Mouse (Mus musculus): ENCODE data around the gene Ccdc78. TPM values are rescaled to one million over a fixed set of nuclear protein-coding genes. Genes with fewer than 3 reads are reported as not detected.

Ccdc78 gene
- polyA plus RNA-seq, 1 experiment from 2014 or later = 0.17 TPM

GRCm38 (mm10) chr17:25839455-25840235 is 53.3 kb downstream of the Ccdc78 start:
- H3K4me1 ChIP-seq = peaks cover 74% of the 10 kb centered on the region
- no peak overlapping the region; the same call in 1 of the 2 replicates for H3K9ac ChIP-seq
- H3K4me2 ChIP-seq = no peak overlapping the region
- H3K36me3 ChIP-seq = peaks cover 72% of the 10 kb centered on the region
- peak overlapping the region; percentile 48 for H3K27ac ChIP-seq
- no peaks in the 10 kb centered on the region for H3K27me3 ChIP-seq (replicated peaks)
- no peaks in the 10 kb centered on the region for H3K9me3 ChIP-seq (replicated peaks)
- ATAC-seq = no peak
- 79% methylated on average over 14 of the region's 14 CpGs for WGBS (ENCODE audit: insufficient replicate concordance)
- no peak overlapping the region for H3K4me3 ChIP-seq

Small RNA genes lying within 50 kb of the gene (microRNA-seq; reads per million reads assigned to microRNA genes)
- gene Gm25083 (not detected), gene Mir3082 (not detected), gene Mir6966 (not detected)

Other genes with a start within 250 kb of the Ccdc78 start
- gene Sox8, start 215.9 kb upstream of the Ccdc78 start, polyA plus RNA-seq (2016; fragmentation: Nextera tagmentation; extraction: Ambion mirVana) = 0.52 and 0.65 TPM in 2 replicates
- 14.4 and 15.0 TPM in 2 replicates for gene Lmf1, start 207.5 kb upstream of the Ccdc78 start, polyA plus RNA-seq (2016; fragmentation: Nextera tagmentation; extraction: Ambion mirVana)
- 1.2 and 1.4 TPM in 2 replicates for gene Gng13, start 69.4 kb upstream of the Ccdc78 start, polyA plus RNA-seq (2016; fragmentation: Nextera tagmentation; extraction: Ambion mirVana)
- 33.3 and 37.6 TPM in 2 replicates for gene Chtf18, start 59.2 kb upstream of the Ccdc78 start, polyA plus RNA-seq (2016; fragmentation: Nextera tagmentation; extraction: Ambion mirVana)
- 8.8 and 10.3 TPM in 2 replicates for gene Rpusd1, start 58.9 kb upstream of the Ccdc78 start, polyA plus RNA-seq (2016; fragmentation: Nextera tagmentation; extraction: Ambion mirVana)
- gene Mslnl, start 50.5 kb upstream of the Ccdc78 start, polyA plus RNA-seq (2016; fragmentation: Nextera tagmentation; extraction: Ambion mirVana) = not detected in 2 replicates
- 0.26 and 0.30 TPM in 2 replicates for gene Msln, start 32.2 kb upstream of the Ccdc78 start, polyA plus RNA-seq (2016; fragmentation: Nextera tagmentation; extraction: Ambion mirVana)
- gene Narfl, start 12.8 kb upstream of the Ccdc78 start, polyA plus RNA-seq (2016; fragmentation: Nextera tagmentation; extraction: Ambion mirVana) = 18.9 and 19.3 TPM in 2 replicates
- 11.4 and 11.9 TPM in 2 replicates for gene Haghl, start 907 bp upstream of the Ccdc78 start, polyA plus RNA-seq (2016; fragmentation: Nextera tagmentation; extraction: Ambion mirVana)
- gene Fam173a, start 6.3 kb downstream of the Ccdc78 start, polyA plus RNA-seq (2016; fragmentation: Nextera tagmentation; extraction: Ambion mirVana) = 59.8 and 68.1 TPM in 2 replicates
- not detected in 2 replicates for gene AC134908.4, start 9.1 kb downstream of the Ccdc78 start, polyA plus RNA-seq (2016; fragmentation: Nextera tagmentation; extraction: Ambion mirVana)
- gene Metrn, start 10.6 kb downstream of the Ccdc78 start, polyA plus RNA-seq (2016; fragmentation: Nextera tagmentation; extraction: Ambion mirVana) = 29.1 and 31.7 TPM in 2 replicates
- gene Fbxl16, start 22.5 kb downstream of the Ccdc78 start, polyA plus RNA-seq (2016; fragmentation: Nextera tagmentation; extraction: Ambion mirVana) = 0.18 and 0.33 TPM in 2 replicates
- gene Wdr24, start 37.0 kb downstream of the Ccdc78 start, polyA plus RNA-seq (2016; fragmentation: Nextera tagmentation; extraction: Ambion mirVana) = 17.7 and 18.7 TPM in 2 replicates
- gene Jmjd8, start 42.3 kb downstream of the Ccdc78 start, polyA plus RNA-seq (2016; fragmentation: Nextera tagmentation; extraction: Ambion mirVana) = 26.6 and 26.8 TPM in 2 replicates
- 150 and 156 TPM in 2 replicates for gene Stub1, start 46.8 kb downstream of the Ccdc78 start, polyA plus RNA-seq (2016; fragmentation: Nextera tagmentation; extraction: Ambion mirVana)
- 0.80 and 0.89 TPM in 2 replicates for gene Rhbdl1, start 50.7 kb downstream of the Ccdc78 start, polyA plus RNA-seq (2016; fragmentation: Nextera tagmentation; extraction: Ambion mirVana)
- 0.43 and 0.64 TPM in 2 replicates for gene Gm20683, start 55.2 kb downstream of the Ccdc78 start, polyA plus RNA-seq (2016; fragmentation: Nextera tagmentation; extraction: Ambion mirVana)
- 15.8 and 17.4 TPM in 2 replicates for gene Rhot2, start 58.3 kb downstream of the Ccdc78 start, polyA plus RNA-seq (2016; fragmentation: Nextera tagmentation; extraction: Ambion mirVana)
- gene Wdr90, start 74.9 kb downstream of the Ccdc78 start, polyA plus RNA-seq (2016; fragmentation: Nextera tagmentation; extraction: Ambion mirVana) = 19.5 and 19.6 TPM in 2 replicates
- gene Mcrip2, start 82.2 kb downstream of the Ccdc78 start, polyA plus RNA-seq (2016; fragmentation: Nextera tagmentation; extraction: Ambion mirVana) = 68.0 and 70.3 TPM in 2 replicates
- gene Mettl26, start 88.5 kb downstream of the Ccdc78 start, polyA plus RNA-seq (2016; fragmentation: Nextera tagmentation; extraction: Ambion mirVana) = 52.3 and 53.5 TPM in 2 replicates
- gene Wfikkn1, start 94.3 kb downstream of the Ccdc78 start, polyA plus RNA-seq (2016; fragmentation: Nextera tagmentation; extraction: Ambion mirVana) = 0.83 and 0.91 TPM in 2 replicates
- 9.9 and 11.8 TPM in 2 replicates for gene Rab40c, start 133.1 kb downstream of the Ccdc78 start, polyA plus RNA-seq (2016; fragmentation: Nextera tagmentation; extraction: Ambion mirVana)
- 161 and 171 TPM in 2 replicates for gene Pigq, start 158.4 kb downstream of the Ccdc78 start, polyA plus RNA-seq (2016; fragmentation: Nextera tagmentation; extraction: Ambion mirVana)
- 5.0 and 7.3 TPM in 2 replicates for gene Nhlrc4, start 158.4 kb downstream of the Ccdc78 start, polyA plus RNA-seq (2016; fragmentation: Nextera tagmentation; extraction: Ambion mirVana)
- 0.36 and 0.49 TPM in 2 replicates for gene A930017K11Rik, start 166.0 kb downstream of the Ccdc78 start, polyA plus RNA-seq (2016; fragmentation: Nextera tagmentation; extraction: Ambion mirVana)
- gene Capn15, start 199.2 kb downstream of the Ccdc78 start, polyA plus RNA-seq (2016; fragmentation: Nextera tagmentation; extraction: Ambion mirVana) = 20.4 and 21.3 TPM in 2 replicates